Mouse (Mus musculus) E14TG2a.4 (cell line): ENCODE measurements around the gene Oas2.

Experiments
- CTCF ChIP-seq: conservative IDR thresholded peaks from 2 replicates; pipeline ENCODE4 v1.5.1; 2014; ENCODE audit warnings: low read length
- NANOG ChIP-seq: IDR thresholded peaks from 2 replicates; pipeline ENCODE4 v1.6.1; 2014; ENCODE audit warnings: borderline replicate concordance, low read length, mixed read lengths

DNA sequence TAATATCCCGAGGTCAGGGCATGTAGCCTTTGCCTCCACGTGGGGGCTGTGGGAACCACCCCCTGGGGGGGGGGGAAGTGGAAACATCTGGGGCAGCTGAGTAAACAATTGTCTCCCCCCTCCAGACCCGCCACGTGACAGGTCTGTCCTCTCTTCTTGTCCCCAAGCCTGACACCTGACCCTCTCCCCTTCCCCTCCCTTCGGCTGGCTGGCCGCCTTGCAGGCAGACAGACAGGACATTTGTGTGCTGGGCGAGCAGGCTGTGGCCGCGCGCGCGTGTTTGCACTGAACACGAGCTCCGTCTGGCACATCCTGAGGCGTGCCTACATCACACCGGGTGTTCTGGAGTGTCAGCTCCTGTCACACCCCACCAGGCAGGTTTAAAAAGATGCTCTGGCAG, 43.1 kb downstream of the Oas2 start:
- TF ChIP-seq CTCF (no peak), NANOG (no peak)
